Mouse (Mus musculus): ENCODE measurements around the gene Rapgef2.

The Rapgef2 gene

GRCm38 (mm10) chr3:79161093-79161723, 125.1 kb downstream of the Rapgef2 start:
- peak; percentile 40 for DNase-seq

GRCm38 (mm10) chr3:79158254-79158653, 128.1 kb downstream of the Rapgef2 start:
- DNase-seq = no peak

GRCm38 (mm10) chr3:79153039-79153487, 133.3 kb downstream of the Rapgef2 start:
- DNase-seq = peak; percentile 37

- DNase-seq = no peak
These were observed 140.8 kb downstream of the Rapgef2 start for GRCm38 (mm10) chr3:79145407-79146055.

DNA sequence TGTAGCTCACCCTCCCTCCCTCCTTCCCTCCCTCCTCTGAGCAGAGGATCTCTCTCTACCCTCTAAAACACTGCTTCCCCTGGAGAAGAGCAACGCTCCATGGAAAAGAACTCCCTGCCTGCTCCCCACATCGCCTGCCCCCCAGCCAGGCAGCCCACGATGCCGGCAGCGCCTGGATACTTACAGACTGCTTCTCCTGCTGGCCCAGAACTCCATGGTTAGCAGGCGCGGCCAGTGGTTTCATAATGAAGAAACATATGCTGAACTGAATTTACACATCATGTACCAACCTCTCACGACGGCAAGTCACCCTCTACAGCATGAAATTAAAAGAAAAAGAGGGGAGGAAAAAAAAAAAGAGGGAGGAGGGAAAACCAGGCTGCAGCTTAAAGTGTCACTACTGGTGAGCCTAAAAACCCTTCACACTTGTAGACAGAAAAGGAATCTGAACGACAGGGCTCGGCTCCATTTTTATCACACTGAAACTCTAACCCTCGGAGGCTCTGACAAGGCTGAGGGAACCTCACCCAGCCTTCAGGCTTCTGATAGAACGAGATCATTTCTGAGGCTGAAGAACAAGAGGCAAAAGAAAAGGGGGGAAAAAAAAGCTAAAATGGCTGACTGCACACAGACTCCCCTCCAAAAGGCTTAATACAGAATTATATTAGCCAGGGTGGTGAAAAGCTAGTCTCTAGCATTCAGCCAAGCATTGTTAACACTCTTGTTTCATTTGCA, 141.5 kb downstream of the Rapgef2 start:
- no peak for DNase-seq

DNA sequence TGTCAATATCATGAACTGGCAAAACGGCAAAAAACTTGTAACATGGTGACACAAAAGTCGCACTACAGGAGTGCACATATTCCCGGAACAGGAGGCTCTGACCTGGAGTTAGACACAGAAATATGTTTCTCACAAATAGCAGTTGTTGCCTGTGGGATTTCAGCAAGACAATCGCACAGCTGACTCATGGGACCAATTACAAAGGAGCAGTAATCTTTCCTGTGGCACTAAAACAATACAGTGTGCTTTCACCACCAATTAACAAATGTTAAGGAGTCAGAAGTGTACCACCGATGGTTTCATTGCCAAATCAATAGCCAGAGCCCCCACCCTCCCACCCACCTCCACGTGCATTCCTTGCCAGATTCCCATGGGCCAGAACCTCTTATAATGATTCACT, 142.2 kb downstream of the Rapgef2 start:
- no peak for DNase-seq

DNA sequence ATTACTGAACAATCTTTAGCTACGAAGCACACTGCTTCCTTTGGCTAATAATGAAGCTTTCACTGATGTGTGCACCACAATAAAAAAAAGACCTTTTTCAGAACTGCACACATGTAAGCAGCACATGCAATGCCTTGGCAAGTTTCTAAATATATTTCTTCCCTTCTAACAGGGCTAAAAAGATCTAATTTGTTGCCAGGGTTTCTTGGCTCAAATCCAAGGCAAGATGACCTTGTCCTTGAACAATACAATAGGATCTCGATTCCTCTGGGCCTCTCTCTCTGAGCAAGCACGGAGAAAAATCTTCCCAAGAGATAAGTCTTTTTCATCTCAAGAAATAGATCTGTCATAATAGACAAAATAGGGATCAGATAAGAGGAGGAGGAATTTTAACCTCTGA, 147.1 kb downstream of the Rapgef2 start:
- peak; percentile 73 for DNase-seq

DNA sequence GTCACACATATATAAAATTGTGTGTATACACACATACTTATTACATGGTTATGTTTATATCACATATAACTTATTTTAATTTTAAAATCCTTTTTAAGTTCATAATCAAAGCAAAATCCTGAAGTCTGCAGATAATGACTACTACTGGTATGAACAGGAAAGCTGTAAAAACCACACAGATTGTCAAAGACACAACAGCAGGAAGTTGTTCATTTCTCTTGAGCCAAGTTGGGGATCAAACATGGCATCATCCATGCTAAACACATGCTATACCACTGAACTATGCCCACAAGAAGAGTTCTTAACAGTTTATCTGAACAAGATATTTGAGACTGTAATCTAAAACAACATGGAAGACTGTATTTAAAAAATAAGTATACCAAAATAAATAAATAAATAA, 147.7 kb downstream of the Rapgef2 start:
- no peak for DNase-seq

- DNase-seq = no peak
These were observed 155.3 kb downstream of the Rapgef2 start for GRCm38 (mm10) chr3:79130991-79131390.

DNA sequence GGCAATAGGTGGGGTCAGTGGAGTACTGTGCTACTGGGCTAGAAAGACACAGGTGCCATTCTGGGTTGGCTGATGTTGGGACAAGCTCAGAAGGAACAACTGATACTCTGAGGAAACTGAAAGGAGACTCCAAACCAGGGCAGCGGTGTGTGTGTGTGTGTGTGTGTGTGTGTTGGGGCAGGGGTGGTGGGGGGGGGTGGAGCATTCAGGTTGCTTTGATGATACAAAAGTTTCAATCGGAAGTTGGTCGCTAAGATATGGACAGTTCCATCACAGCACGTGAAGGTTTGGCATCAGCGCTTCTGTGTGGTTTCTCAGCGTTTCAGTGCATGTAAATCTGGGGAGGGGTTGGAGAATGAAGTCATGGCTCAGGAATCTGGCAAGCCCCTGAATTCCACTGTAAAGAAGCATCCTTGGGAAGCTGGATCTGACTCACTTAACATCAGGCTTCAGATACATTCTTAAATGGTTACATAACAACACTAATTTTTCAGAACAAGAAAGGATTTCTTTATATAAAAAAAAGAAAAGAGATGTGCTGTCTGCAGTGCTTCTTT, 157.2 kb downstream of the Rapgef2 start:
- no peak for DNase-seq

GRCm38 (mm10) chr3:79127797-79128196, 158.5 kb downstream of the Rapgef2 start:
- no peak for DNase-seq

DNA sequence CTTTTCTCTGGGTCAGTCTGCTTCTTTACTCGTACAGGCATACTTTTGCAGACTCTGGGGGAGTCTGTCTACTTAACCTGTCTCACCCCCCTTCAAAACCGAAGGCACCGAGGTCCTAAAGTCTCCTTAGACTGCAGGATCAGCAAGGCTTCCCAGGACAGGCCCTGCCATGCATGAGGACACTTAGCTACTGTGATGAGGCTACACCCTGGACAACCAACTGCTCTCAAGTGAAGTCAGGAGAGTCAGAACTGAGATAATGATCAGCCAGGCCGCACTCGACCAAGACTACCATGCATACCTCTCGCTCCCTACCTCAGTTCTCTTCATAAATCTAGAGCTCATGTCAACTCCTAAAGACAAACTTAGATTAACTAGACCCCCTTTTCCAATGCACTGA, 159.5 kb downstream of the Rapgef2 start:
- DNase-seq = peak; percentile 44

- no peak for DNase-seq
These were observed 164.9 kb downstream of the Rapgef2 start for GRCm38 (mm10) chr3:79121391-79121790.

DNA sequence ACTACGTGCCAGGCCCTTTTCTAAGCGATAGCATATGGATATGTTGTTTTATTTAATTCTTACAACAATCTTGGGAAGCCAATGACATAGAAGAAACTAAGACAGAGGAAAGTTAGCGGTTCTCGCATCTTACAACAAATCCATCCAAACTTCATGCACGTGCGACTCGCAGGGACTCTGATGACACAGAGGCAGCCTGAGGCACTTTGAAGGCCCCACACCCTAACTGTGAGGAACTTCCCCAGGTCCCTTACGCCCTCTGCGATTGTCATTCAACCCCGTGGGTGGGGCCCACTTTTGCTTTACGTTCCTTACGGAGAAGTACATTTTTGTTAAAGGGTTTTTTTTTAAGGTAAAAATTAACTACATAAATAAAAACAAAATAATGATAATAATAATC, 166.3 kb downstream of the Rapgef2 start:
- no peak for DNase-seq

DNA sequence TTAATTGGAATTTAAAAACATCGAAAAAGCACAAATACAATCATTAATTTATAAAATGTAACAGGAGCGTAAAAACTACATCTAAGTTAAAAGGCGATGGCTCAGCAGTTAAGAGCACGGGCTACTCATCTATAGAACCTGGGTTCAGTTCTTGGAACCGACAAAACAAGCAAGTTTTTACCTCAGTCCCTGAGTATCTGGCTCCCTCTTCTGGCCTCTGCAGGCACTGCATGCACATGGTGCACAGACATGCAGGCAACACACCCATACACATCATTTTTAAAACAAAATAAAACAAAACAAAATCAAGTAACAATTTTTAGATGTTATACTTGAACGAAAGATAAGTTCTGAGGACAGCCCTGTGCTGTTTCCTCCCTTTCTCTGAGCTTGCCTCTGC, 176.2 kb downstream of the Rapgef2 start:
- DNase-seq = no peak

DNA sequence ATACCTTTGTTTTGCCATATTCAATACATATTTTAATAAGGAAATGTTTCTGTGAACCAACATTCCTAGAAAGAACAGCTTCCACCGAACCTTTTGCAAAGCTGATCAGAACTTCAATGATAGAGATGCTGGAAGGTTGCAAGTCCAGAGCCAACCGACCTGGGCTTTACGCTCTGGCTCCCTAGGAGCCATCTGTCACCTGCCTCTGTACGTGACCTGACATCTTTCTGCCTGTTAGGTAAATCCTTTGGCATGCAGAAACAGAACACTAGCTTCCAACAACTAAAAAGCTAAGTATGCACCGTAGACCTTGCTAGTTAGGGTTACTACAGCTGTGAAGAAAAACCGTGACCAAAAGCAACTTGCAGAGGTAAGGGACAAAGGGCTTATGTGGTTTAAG, 178.1 kb downstream of the Rapgef2 start:
- no peak for DNase-seq

DNA sequence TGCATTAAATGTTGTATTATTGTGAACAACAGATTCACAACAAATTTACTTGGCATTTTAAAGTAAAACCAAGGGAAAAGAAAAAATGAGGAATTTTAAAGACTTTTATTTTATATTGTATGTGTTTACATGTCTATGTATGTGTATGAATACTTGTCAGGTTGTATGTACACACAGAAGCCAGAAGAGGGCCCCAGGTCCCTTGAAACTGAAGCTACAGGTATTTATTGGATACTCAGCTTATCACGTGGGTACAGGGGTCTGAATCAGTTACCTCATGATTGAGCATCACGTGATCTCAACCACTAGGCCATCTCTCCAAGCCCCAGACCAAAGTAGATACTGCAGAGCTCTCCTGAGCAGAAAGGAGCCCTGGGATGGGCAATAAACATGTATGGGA, 180.0 kb downstream of the Rapgef2 start:
- no peak for DNase-seq

DNA sequence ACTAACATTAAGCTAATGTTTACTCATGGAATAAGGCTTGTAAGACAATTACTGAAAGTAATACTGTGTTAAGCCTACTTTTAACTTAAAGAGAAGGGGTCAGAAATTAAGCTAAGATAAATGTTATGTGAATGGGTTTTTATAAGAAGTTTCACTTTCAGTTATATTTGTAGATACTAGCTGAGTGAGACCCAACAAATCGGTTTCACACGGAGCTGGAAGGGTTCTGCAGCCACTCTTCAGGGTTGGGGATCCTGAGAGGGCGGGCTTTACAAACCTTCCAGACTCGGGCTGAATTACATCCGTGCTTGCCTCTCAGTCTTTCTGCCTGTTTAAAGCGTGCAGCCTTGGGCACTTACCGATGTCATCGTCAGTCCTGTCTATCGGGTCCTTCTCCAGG, 182.7 kb downstream of the Rapgef2 start:
- no peak for DNase-seq

DNA sequence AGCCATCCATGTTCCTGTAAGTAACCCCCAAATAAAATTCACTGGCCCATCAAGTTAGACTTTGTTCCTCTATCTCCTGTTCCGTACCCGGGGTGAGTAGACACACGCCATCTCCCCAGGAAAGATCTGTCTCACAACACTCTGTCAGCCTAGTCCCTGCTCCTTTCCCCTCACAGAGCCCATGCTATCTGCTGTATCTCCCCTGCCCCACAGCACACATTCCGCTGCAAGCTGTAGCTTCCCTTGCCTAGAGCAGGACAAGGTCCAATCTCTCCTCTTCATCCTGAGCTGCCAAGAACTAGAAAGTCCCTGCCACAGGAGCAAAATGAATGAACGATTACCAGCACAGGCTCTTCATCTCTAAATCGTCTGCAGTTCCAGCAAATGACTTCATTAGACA, 184.6 kb downstream of the Rapgef2 start:
- no peak for DNase-seq

DNA sequence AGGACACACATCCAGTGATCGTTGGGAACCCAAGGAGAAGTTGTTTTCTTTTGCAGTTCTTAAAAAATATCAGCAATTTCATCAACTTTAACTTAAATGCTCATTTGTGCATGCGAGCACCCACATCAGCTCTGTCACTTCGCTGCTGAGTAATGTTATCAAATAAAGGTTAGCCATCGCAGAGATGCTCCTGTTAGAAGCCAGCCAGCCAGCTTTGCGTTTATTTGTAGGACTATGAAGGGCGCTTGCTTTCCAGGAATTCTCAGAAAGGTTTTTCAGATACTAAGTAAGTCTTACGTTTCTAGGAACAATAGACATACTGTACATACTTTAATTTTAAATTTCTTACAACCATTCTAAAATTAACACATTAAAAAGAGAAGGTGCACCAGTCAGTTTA, 185.5 kb downstream of the Rapgef2 start:
- DNase-seq = no peak

DNA sequence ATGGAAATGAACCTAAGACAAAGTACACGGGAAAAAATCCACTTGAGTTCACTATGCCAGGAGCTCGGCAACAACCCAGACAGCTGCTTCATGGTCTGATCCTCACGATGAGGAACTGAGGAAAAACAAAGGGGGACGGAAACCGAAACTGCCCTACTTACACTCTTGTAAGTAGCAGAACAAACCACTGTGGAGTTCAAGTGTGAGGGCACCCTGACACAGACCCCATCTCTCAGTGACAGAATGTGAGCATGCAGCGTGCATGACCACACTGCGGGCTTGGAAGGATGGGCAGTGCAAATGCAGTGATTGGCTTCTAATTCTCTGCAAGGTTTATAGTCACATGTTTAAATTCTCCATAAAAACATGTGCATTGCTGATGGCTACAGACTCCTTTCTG, 197.2 kb downstream of the Rapgef2 start:
- no peak for DNase-seq

DNA sequence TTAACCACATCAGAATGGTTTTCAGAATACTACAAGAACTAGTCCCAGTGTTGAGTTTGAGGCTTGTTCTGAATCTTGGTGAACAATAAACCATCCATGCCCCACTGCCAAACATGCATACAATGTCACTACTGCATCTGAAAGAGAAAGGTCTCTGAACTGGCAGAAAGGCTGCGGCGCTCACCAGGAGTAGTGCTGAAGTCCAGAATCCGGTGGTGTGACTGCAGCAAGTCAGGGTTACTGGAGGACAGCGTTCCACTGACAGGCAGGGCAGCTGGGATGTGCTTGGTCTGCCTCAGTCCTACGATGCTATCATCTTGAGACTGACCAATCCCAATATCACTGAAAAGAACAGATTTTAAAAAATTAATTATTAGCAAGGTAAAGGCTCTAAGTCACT, 197.9 kb downstream of the Rapgef2 start:
- DNase-seq = no peak

GRCm38 (mm10) chr3:79086282-79086681, 200.0 kb downstream of the Rapgef2 start:
- DNase-seq = no peak

DNA sequence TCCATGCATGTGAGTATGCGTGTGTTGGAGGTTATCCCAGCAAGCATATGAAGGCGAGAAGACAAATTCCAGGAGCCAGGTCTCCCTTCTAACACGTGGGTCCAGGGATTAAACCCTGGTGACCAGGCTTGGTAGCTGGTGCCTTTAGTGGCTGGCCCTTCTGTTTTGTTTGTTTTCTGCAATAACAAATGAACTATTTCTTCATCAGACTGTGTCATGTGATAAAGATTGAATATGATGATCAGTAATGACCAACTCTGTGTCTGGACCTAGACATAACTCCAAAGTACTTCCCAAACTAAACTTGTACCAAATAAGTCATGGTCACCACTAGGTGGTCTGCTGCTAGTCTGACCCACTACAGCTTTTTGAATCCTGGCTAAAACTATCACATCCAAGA, 202.4 kb downstream of the Rapgef2 start:
- DNase-seq = no peak
